In genomic region chr1:131359609-131360008, GRCm38 (mm10) we compare ENCODE assay signal across 23 mouse cellular contexts.
DNase-seq lines count a peak whose midpoint lies in the region; ATAC-seq and TF ChIP-seq lines count a peak whose summit lies in the region.
"Had no signal": no experiment of that assay in that cellular context is flagged by ENCODE, and none has a peak within 500 bp of the region (broad histone marks: within the 10 kb centered on the region; RNA-seq: fewer than 3 reads in every experiment).

No protein-coding gene starts in this region.

- peak in 1 of 2 experiments; percentile 36; a peak in 1 of 4 replicates for TF ChIP-seq EP300 in MEL (IDR thresholded peaks at IDR 0.05; ENCODE audit: low read depth in 1 of 2, low read length in 2 of 2)

- H3K79me2 ChIP-seq in MEL (ENCODE audit: control insufficient read depth, insufficient read depth, low read length, poor library complexity) (no peaks in the 10 kb centered on the region), macrophage (ENCODE audit: inconsistent target) (peaks cover 35% of the 10 kb centered on the region; the same call in 1 of the 2 replicates)

- no peak for TF ChIP-seq POLR2A in MEL (IDR thresholded peaks at IDR 0.05; ENCODE audit: control insufficient read depth in 1 of 2, insufficient read depth in 1 of 2, low read depth in 1 of 2, low read length in 2 of 2, poor library complexity in 1 of 2)

- peaks cover 0 to 64% of the 10 kb centered on the region in 2 experiments; a peak in 2 of 4 replicates for H3K36me3 ChIP-seq in MEL (ENCODE audit: control insufficient read depth in 1 of 2, insufficient read depth in 2 of 2, low read length in 2 of 2)
- peaks cover 31% of the 10 kb centered on the region for H3K36me3 ChIP-seq in macrophage (ENCODE audit: inconsistent target)

- no peaks in the 10 kb centered on the region for H3K27me3 ChIP-seq in MEL (ENCODE audit: control insufficient read depth in 1 of 2, insufficient read depth in 2 of 2, low read length in 2 of 2)
- H3K27me3 ChIP-seq: CH12.LX; embryonic facial prominence, embryonic 12.5 days; forebrain, embryonic 13.5 days; forebrain, embryonic 15.5 days had no signal

- no peak overlapping the region for H3K27ac ChIP-seq in MEL (ENCODE audit: control insufficient read depth, low read depth, low read length)
- H3K27ac ChIP-seq in macrophage: peak overlapping the region; percentile 92
- H3K27ac ChIP-seq: embryonic facial prominence, embryonic 10.5 days; embryonic facial prominence, embryonic 12.5 days; forebrain, embryonic 13.5 days; forebrain, embryonic 15.5 days had no signal

- peak; percentile 33 for DNase-seq in MEL (ENCODE audit: low read depth, low spot score)
- no peak for DNase-seq in urinary bladder, adult 2 months (ENCODE audit: low spot score)
- DNase-seq in left cerebral cortex, postnatal 25 days (ENCODE audit: low spot score in 2 of 2): no peak
- DNase-seq in spleen, adult 18-20 months: no peak
- DNase-seq in spleen, adult 12 weeks (ENCODE audit: low spot score): no peak
- DNase-seq: adrenal gland, adult 2 months; adrenal gland, postnatal 10 days; adrenal gland, postnatal 25 days; cerebellum, adult 11-12 months; cerebellum, adult 2 months; cerebellum, adult 9-10 months; cerebellum, postnatal 10 days; cerebellum, postnatal 25 days; forebrain, postnatal 0 days had no signal

- H3K9me3 ChIP-seq in MEL (replicated peaks; ENCODE audit: insufficient read depth, low read length): no peaks in the 10 kb centered on the region
- H3K9me3 ChIP-seq: embryonic facial prominence, embryonic 10.5 days; embryonic facial prominence, embryonic 12.5 days; forebrain, embryonic 13.5 days; forebrain, embryonic 15.5 days; G1E had no signal

- 100% methylated on average over 1 of the region's 1 CpGs for WGBS in macrophage (ENCODE audit: missing documents)

- H3K9ac ChIP-seq in MEL (ENCODE audit: control insufficient read depth, low read depth, low read length, poor library complexity, severe bottlenecking): no peak overlapping the region
- H3K9ac ChIP-seq: embryonic facial prominence, embryonic 12.5 days; forebrain, embryonic 13.5 days; forebrain, embryonic 15.5 days; forebrain, postnatal 0 days had no signal

- no peak for TF ChIP-seq CTCF in MEL (IDR thresholded peaks at IDR 0.05 in 2 of 3, conservative IDR thresholded peaks at IDR 0.05 in 1 of 3; ENCODE audit: control insufficient read depth in 1 of 3, insufficient read depth in 1 of 3, low read depth in 2 of 3, low read length in 3 of 3, poor library complexity in 1 of 3, severe bottlenecking in 1 of 3)

- no peak overlapping the region for H3K4me3 ChIP-seq in MEL (ENCODE audit: control insufficient read depth in 1 of 2, insufficient read depth in 1 of 2, low read depth in 2 of 2, low read length in 2 of 2)
- H3K4me3 ChIP-seq in macrophage (ENCODE audit: inconsistent target): no peak overlapping the region
- H3K4me3 ChIP-seq: embryonic facial prominence, embryonic 10.5 days; embryonic facial prominence, embryonic 12.5 days; forebrain, embryonic 13.5 days; forebrain, embryonic 15.5 days had no signal

- peaks cover 29 to 36% of the 10 kb centered on the region in 2 experiments for H3K4me1 ChIP-seq in MEL (ENCODE audit: control insufficient read depth in 1 of 2, insufficient read depth in 2 of 2, low read length in 2 of 2)
- H3K4me1 ChIP-seq: embryonic facial prominence, embryonic 10.5 days; embryonic facial prominence, embryonic 12.5 days; forebrain, embryonic 13.5 days; forebrain, embryonic 15.5 days had no signal

- ATAC-seq in megakaryocyte-erythroid progenitor cell, adult 5-6 weeks (replicated peaks; ENCODE audit: low FRiP score, low TSS enrichment, poor library complexity, severe bottlenecking): peak; percentile 54
- ATAC-seq: CD4-positive, CD25-positive, alpha-beta regulatory T cell, adult 4 months; forebrain, embryonic 13.5 days; forebrain, embryonic 15.5 days; forebrain, postnatal 0 days had no signal

- intact Hi-C loops in left cerebral cortex, postnatal 25 days (cut with DNase I): no loop called here

- no peak for TF ChIP-seq RAD21 in MEL (IDR thresholded peaks at IDR 0.05; ENCODE audit: low read depth, low read length)

TF ChIP-seq in MEL, 35 proteins besides CTCF, POLR2A, EP300 and RAD21:
- 0 out of 2 replicates have a peak, but pooled peaks have one; percentile 34 for TF ChIP-seq TBP (IDR thresholded peaks at IDR 0.05; ENCODE audit: low read depth, low read length)
- no peak for TF ChIP-seq NELFE (IDR thresholded peaks at IDR 0.05; ENCODE audit: low read depth, low read length)
- no peak for TF ChIP-seq HCFC1 (IDR thresholded peaks at IDR 0.05; ENCODE audit: low read depth, low read length)
- TF ChIP-seq RCOR1 (IDR thresholded peaks at IDR 0.05; ENCODE audit: low read depth, low read length): peak; percentile 16; the same call in 1 of the 2 replicates
- TF ChIP-seq GATA1 (IDR thresholded peaks at IDR 0.05; ENCODE audit: low read depth, low read length): peak; percentile 54
- peak; percentile 50 for TF ChIP-seq TCF12 (IDR thresholded peaks at IDR 0.05; ENCODE audit: low read depth, low read length)
- peak; percentile 21; the same call in 1 of the 2 replicates for TF ChIP-seq ETS1 (IDR thresholded peaks at IDR 0.05; ENCODE audit: low read depth, low read length)
- TF ChIP-seq CHD2 (IDR thresholded peaks at IDR 0.05; ENCODE audit: low read length): no peak
